Mouse (Mus musculus) gastrocnemius, postnatal 4 days (tissue): ENCODE data around the gene Trib2. TPM values are rescaled to one million over a fixed set of nuclear protein-coding genes. Genes with fewer than 3 reads are reported as not detected.

Experiments used
- DNase-seq, 2 experiments: peaks; one replicate each; pipeline ENCODE4 v3.0.0; 2021 to 2022; ENCODE audit warnings: low spot score in 2 of 2, mixed read lengths in 2 of 2
- microRNA-seq: library from miRNA; unstranded; fragments of <30 nt; microRNA quantifications from one replicate; pipeline ENCODE4 v1.2.0, GENCODE M21; 2021
- total RNA-seq, 2 experiments: library from RNA; stranded (reverse); gene quantifications; 2 replicates each; pipeline ENCODE4 v1.2.3; 2021

Trib2 gene
- total RNA-seq, 2 experiments from 2014 or later = 38.8 to 43.4 TPM

DNA sequence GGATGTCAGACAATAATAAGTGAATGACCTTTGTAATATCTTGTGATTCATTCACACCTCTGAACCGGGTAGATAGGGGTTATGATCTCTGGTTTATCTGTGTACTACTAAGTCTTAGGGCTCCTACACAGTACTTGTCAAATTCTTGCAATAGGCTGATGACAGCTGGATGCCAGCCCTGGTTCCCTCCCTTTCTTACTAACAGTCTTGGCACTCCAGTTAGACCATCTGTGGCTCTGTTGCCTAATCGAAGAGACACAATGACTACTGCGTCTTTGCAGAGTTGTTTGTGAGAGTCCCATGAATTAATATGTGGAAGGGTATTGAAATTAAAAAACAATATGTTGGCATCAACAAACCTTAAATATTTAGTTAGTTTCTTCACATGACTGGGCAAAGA is 48.2 kb downstream of the Trib2 start:
- no peak for DNase-seq

GRCm38 (mm10) chr12:15765996-15766395 is 50.7 kb downstream of the Trib2 start:
- DNase-seq = peak; percentile 60 to 83

- DNase-seq = no peak
Observed at GRCm38 (mm10) chr12:15765238-15765637, 51.5 kb downstream of the Trib2 start.

- DNase-seq = no peak
Observed at GRCm38 (mm10) chr12:15761453-15762116, 55.1 kb downstream of the Trib2 start.

GRCm38 (mm10) chr12:15760684-15761083 is 56.0 kb downstream of the Trib2 start:
- DNase-seq = no peak

- DNase-seq = no peak
Observed at GRCm38 (mm10) chr12:15758866-15759265, 57.9 kb downstream of the Trib2 start.

DNA sequence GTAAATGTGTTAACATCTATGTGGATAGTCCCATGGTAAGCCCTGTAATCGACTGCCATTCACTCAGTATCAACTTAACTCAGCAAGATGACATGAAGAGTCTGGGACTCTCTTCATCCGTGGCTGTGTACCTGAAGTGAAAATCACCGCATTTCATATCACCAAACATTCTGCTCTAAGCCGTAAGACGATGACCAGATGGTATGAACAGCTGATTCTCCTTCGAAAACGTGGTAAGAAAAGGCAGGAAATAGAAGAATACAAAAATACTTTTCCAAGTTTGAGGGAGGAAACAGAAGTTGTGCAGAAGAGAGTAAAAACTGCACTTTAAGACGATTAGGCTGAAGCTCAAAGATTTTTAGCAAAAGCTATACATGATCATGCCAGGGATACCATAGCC is 59.4 kb downstream of the Trib2 start:
- DNase-seq = no peak

DNA sequence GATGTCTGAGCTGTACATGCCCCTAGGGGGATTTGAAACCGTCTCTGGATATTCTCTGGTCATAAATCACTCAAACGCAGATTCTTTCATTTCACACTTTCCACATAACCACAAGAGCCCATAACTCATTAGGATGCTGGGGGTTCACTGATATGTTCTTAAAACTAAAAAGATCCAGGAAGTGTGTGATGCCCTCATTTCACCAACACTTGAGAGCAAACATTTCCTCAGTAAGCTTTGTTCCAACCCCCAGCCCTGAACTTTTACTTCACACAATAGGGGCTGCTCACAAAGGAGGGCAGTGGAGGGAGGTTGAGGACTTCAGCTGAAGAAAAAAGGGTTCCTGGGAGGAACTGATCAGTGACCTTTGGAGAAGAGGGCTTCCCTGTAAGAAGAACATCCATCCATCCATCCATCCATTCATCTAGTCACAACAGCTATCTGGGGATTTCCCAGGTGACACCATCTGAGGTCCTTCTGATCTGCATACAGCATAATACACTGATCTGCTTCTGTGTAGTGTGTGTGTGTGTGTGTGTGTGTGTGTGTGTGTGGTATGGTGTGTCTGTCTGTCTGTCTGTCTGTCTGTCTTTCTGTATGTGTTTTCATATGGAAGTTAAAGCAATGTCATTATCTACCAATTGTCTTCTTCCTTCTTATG is 61.6 kb downstream of the Trib2 start:
- DNase-seq = no peak

- DNase-seq = no peak
Observed at GRCm38 (mm10) chr12:15754602-15755001, 62.1 kb downstream of the Trib2 start.

- DNase-seq = no peak
Observed at GRCm38 (mm10) chr12:15749646-15750195, 67.0 kb downstream of the Trib2 start.

DNA sequence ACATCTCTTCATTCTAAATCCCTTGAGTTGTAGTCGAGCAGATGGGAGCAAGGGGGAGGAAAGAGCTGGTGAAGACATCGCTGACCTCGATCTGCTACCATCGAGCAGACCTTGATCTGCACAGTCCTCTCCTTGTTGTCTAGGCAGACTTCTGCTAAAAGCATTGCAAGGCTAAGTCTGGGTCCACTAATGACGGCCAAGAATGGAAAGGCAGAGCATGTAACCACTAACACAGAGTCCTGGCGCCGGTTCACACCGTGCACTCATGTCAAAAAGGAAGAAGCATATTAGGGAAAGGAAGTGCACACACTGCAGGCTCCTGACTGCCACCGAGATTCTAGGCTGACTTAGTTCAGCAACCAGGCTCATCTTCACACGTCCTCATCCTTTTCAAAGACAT is 71.0 kb downstream of the Trib2 start:
- peak in 1 of 2 experiments; percentile 33 for DNase-seq

Small RNA genes within 50 kb of the gene (microRNA-seq; reads per million reads assigned to microRNA genes)
- gene Mir6387 = not detected
